8 mouse cellular contexts compared by ENCODE assay signal in genomic region chr17:46253452-46254084, GRCm38 (mm10). TPM values are rescaled to one million over a fixed set of nuclear protein-coding genes. Genes with fewer than 3 reads are reported as not detected.
A peak's percentile ranks its signal among the peaks of the same experiment; 100 is the strongest.
DNase-seq lines count a peak whose midpoint lies in the region; ATAC-seq and TF ChIP-seq lines count a peak whose summit lies in the region.

Lrrc73 (plus strand) TSS chr17:46253531.

- H3K4me2 ChIP-seq in embryonic facial prominence, embryonic 11.5 days (ENCODE audit: low read depth, low read length) = peak within 1 kb of the TSS; percentile 99
- H3K4me2 ChIP-seq in limb, embryonic 11.5 days (ENCODE audit: low read depth, severe bottlenecking) = peak within 1 kb of the TSS; percentile 100
- peak within 1 kb of the TSS; percentile 98 for H3K4me2 ChIP-seq in midbrain, embryonic 13.5 days (replicated peaks)

- peak within 1 kb of the TSS; percentile 60 for H3K9ac ChIP-seq in embryonic facial prominence, embryonic 11.5 days (replicated peaks; ENCODE audit: low read length)
- peak within 1 kb of the TSS; percentile 50 for H3K9ac ChIP-seq in limb, embryonic 11.5 days (ENCODE audit: low read length)
- H3K9ac ChIP-seq in midbrain, embryonic 13.5 days (replicated peaks) = peak within 1 kb of the TSS; percentile 82

- H3K4me3 ChIP-seq in embryonic facial prominence, embryonic 11.5 days (ENCODE audit: low read depth, low read length) = peak within 1 kb of the TSS; percentile 67
- peak within 1 kb of the TSS; percentile 53 for H3K4me3 ChIP-seq in limb, embryonic 11.5 days (ENCODE audit: low read depth, low read length)
- peak within 1 kb of the TSS; percentile 82 for H3K4me3 ChIP-seq in midbrain, embryonic 13.5 days (replicated peaks)
- H3K4me3 ChIP-seq in small intestine, adult 2 months (ENCODE audit: low read depth, low read length) = peak within 1 kb of the TSS; percentile 65

- no peak for TF ChIP-seq CTCF in small intestine, adult 2 months (IDR thresholded peaks at IDR 0.05; ENCODE audit: extremely low read depth, insufficient read length, insufficient replicate concordance, low read depth, low read length)

- peaks cover 5% of the 10 kb centered on the region; the same call in 1 of the 2 replicates for H3K4me1 ChIP-seq in embryonic facial prominence, embryonic 11.5 days (ENCODE audit: control insufficient read depth, insufficient read depth, low read length)
- peaks cover 7% of the 10 kb centered on the region for H3K4me1 ChIP-seq in limb, embryonic 11.5 days (ENCODE audit: control insufficient read depth, insufficient read depth, low read length)
- H3K4me1 ChIP-seq in midbrain, embryonic 13.5 days (replicated peaks) = peaks cover 39% of the 10 kb centered on the region
- peaks cover 14% of the 10 kb centered on the region for H3K4me1 ChIP-seq in small intestine, adult 2 months (ENCODE audit: control insufficient read depth, insufficient read depth, insufficient read length, low read length)

- H3K36me3 ChIP-seq in embryonic facial prominence, embryonic 11.5 days (replicated peaks; ENCODE audit: control insufficient read depth, insufficient read depth, low read depth, low read length) = peaks cover 16% of the 10 kb centered on the region
- peaks cover 26% of the 10 kb centered on the region for H3K36me3 ChIP-seq in limb, embryonic 11.5 days (ENCODE audit: control insufficient read depth, insufficient read depth, low read length)
- peaks cover 58% of the 10 kb centered on the region for H3K36me3 ChIP-seq in midbrain, embryonic 13.5 days
- peaks cover 36% of the 10 kb centered on the region for H3K36me3 ChIP-seq in small intestine, adult 2 months (ENCODE audit: control insufficient read depth, insufficient read depth, low read length)

- WGBS in embryonic facial prominence, embryonic 11.5 days = under 1% methylated on average over 45 of the region's 48 CpGs
- WGBS in limb, embryonic 11.5 days = 2% methylated on average over 45 of the region's 48 CpGs
- WGBS in midbrain, embryonic 13.5 days = 2% methylated on average over 39 of the region's 48 CpGs
- 2% methylated on average over 48 of the region's 48 CpGs for WGBS in small intestine, adult 2 months

- H3K27ac ChIP-seq in embryonic facial prominence, embryonic 11.5 days (replicated peaks; ENCODE audit: low read depth, low read length) = no peak within 1 kb of the TSS; the same call in 1 of the 2 replicates
- no peak within 1 kb of the TSS for H3K27ac ChIP-seq in limb, embryonic 11.5 days (replicated peaks; ENCODE audit: low read depth, low read length)
- peak within 1 kb of the TSS; percentile 70 for H3K27ac ChIP-seq in midbrain, embryonic 13.5 days
- no peak within 1 kb of the TSS for H3K27ac ChIP-seq in small intestine, adult 2 months (ENCODE audit: insufficient read depth, low read depth, low read length)

- peak; percentile 86 for DNase-seq in 3134 (ENCODE audit: extremely low read depth, insufficient read length, low spot score)
- DNase-seq in adrenal gland, postnatal 25 days = peak; percentile 97
- peak; percentile 95 for DNase-seq in embryonic facial prominence, embryonic 11.5 days (ENCODE audit: low spot score)
- DNase-seq in heart, adult 11 months = peak; percentile 99
- peak; percentile 92 for DNase-seq in kidney, adult 18-20 months
- peak; percentile 94 for DNase-seq in limb, embryonic 11.5 days (ENCODE audit: low spot score)

- no peaks in the 10 kb centered on the region for H3K9me3 ChIP-seq in embryonic facial prominence, embryonic 11.5 days (replicated peaks; ENCODE audit: control insufficient read depth, low read length)
- H3K9me3 ChIP-seq in limb, embryonic 11.5 days (ENCODE audit: control insufficient read depth, low read length) = 0 out of 2 replicates have a peak, but pooled peaks cover 4% of the 10 kb centered on the region
- H3K9me3 ChIP-seq in midbrain, embryonic 13.5 days = no peaks in the 10 kb centered on the region

- peaks cover 11% of the 10 kb centered on the region for H3K27me3 ChIP-seq in embryonic facial prominence, embryonic 11.5 days (ENCODE audit: control insufficient read depth, insufficient read depth, low read length)
- peaks cover 14% of the 10 kb centered on the region for H3K27me3 ChIP-seq in limb, embryonic 11.5 days (ENCODE audit: control insufficient read depth, insufficient read depth, low read length)
- H3K27me3 ChIP-seq in midbrain, embryonic 13.5 days = peaks cover 6% of the 10 kb centered on the region
- H3K27me3 ChIP-seq in small intestine, adult 2 months (ENCODE audit: control insufficient read depth, insufficient read depth, low read length) = peaks cover 12% of the 10 kb centered on the region

- peak; percentile 63; the same call in 1 of the 2 replicates for ATAC-seq in embryonic facial prominence, embryonic 11.5 days (replicated peaks; ENCODE audit: insufficient number of reproducible peaks, low FRiP score, low TSS enrichment, low read depth)
- ATAC-seq in limb, embryonic 11.5 days (ENCODE audit: insufficient number of reproducible peaks, low FRiP score, low TSS enrichment, low read depth) = peak; percentile 71
- ATAC-seq in midbrain, embryonic 13.5 days = peak; percentile 87

- TF ChIP-seq POLR2A in small intestine, adult 2 months (IDR thresholded peaks at IDR 0.05; ENCODE audit: low read depth, low read length) = no peak

RNA-seq across cellular contexts. Expression of gene Lrrc73, which starts in this region (rescaled TPM):
- 5.3 and 6.6 TPM in 2 replicates for total RNA-seq in adrenal gland, postnatal 25 days (2021)
- 0.89 and 1.2 TPM in 2 replicates for polyA plus RNA-seq in embryonic facial prominence, embryonic 11.5 days (2014; fragmentation: Nextera tagmentation; extraction: Ambion mirVana)
- polyA plus RNA-seq in limb, embryonic 11.5 days (2014; fragmentation: Nextera tagmentation; extraction: Ambion mirVana) = 0.69 and 0.72 TPM in 2 replicates
- 7.5 and 8.2 TPM in 2 replicates for polyA plus RNA-seq in midbrain, embryonic 13.5 days (2015; fragmentation: Nextera tagmentation; extraction: Ambion mirVana)
- 1.9 and 2.8 TPM in 2 replicates for polyA plus RNA-seq in small intestine, adult 2 months (2012; rRNA removed)

Comparison
In these comparisons a context has a peak if more than half of its experiments do, and no peak if none do; other contexts are left out.
1. Peak in DNase-seq, ATAC-seq, H3K4me3 ChIP-seq, H3K9ac ChIP-seq and H3K4me2 ChIP-seq in limb, embryonic 11.5 days; RNA of the gene not detected or under 1 TPM.